Mouse (Mus musculus) intestine, embryonic 14.5 days (tissue): ENCODE measurements around the gene Rtbdn. TPM values are rescaled to one million over a fixed set of nuclear protein-coding genes. Genes with fewer than 3 reads are reported as not detected.

Experiments
- ATAC-seq: fragments of 200-750 bp; cut with Nextera tagmentation; replicated peaks from 2 replicates; pipeline ENCODE4 v1.8.0; 2017; ENCODE audit warnings: low read depth, moderate number of reproducible peaks, moderate TSS enrichment, moderate library complexity; ENCODE audit not compliant: low FRiP score, low TSS enrichment
- DNase-seq: peaks from one replicate; pipeline ENCODE4 v3.0.0-alpha.2; 2018; ENCODE audit warnings: low spot score
- H3K27ac ChIP-seq: fragments of 300-500 bp; sonication (generic); 2 replicates; pipeline ENCODE4 v1.5.1; 2014; ENCODE audit warnings: low read depth, mild to moderate bottlenecking, control low read depth
- H3K27me3 ChIP-seq: fragments of 300-500 bp; sonication (generic); replicated peaks from 2 replicates; pipeline ENCODE4 v1.6.1; 2014; ENCODE audit warnings: low read length, control low read depth; ENCODE audit not compliant: control insufficient read depth, insufficient read depth
- H3K36me3 ChIP-seq: fragments of 300-500 bp; sonication (generic); 2 replicates; pipeline ENCODE4 v1.6.1; 2014; ENCODE audit warnings: low read length, control low read depth; ENCODE audit not compliant: control insufficient read depth, insufficient read depth
- H3K4me1 ChIP-seq: fragments of 300-500 bp; sonication (generic); replicated peaks from 2 replicates; pipeline ENCODE4 v1.6.1; 2014; ENCODE audit warnings: low read length, control low read depth, mixed read lengths; ENCODE audit not compliant: control insufficient read depth, insufficient read depth
- H3K4me2 ChIP-seq: fragments of 300-500 bp; sonication (generic); 2 replicates; pipeline ENCODE4 v1.6.1; 2014; ENCODE audit warnings: low read length
- H3K4me3 ChIP-seq: fragments of 300-500 bp; sonication (generic); 2 replicates; pipeline ENCODE4 v1.5.1; 2014; ENCODE audit warnings: low read depth, low read length, control low read depth, mixed read lengths
- H3K9ac ChIP-seq: fragments of 300-500 bp; sonication (generic); 2 replicates; pipeline ENCODE4 v1.6.1; 2014; ENCODE audit warnings: mild to moderate bottlenecking, low read length
- H3K9me3 ChIP-seq: fragments of 300-500 bp; sonication (generic); 2 replicates; pipeline ENCODE4 v1.6.1; 2016; ENCODE audit warnings: low read length, control low read depth; ENCODE audit not compliant: control insufficient read depth
- WGBS: fragments of 180-500 bp; shearing (Covaris S2); extraction: QIAGEN DNeasy Blood & Tissue Kit; methylation state at CpG from one replicate; pipeline ENCODE4 v1.1.7; 2014; 5-methylcytosine and 5-hydroxymethylcytosine counted together
- polyA plus RNA-seq: library from polyadenylated mRNA; unstranded; fragments of >200 nt; fragmentation: Nextera tagmentation; extraction: Ambion mirVana; gene quantifications from 2 replicates; pipeline ENCODE4 v1.2.1, GENCODE M21; 2014

The Rtbdn gene
- polyA plus RNA-seq, 1 experiment from 2014 or later: 0.09 TPM

GRCm38 (mm10) chr8:84943699-84944098 lies 3.1 kb upstream of the Rtbdn start:
- Histone ChIP-seq H3K27me3 (peaks cover 67% of the 10 kb centered on the region), H3K4me3 (no peak overlapping the region), H3K9me3 (0 out of 2 replicates have a peak, but pooled peaks cover 2% of the 10 kb centered on the region), H3K9ac (no peak overlapping the region), H3K4me1 (0 out of 2 replicates have a peak, but pooled peaks cover 4% of the 10 kb centered on the region), H3K4me2 (no peak overlapping the region), H3K27ac (no peak overlapping the region), H3K36me3 (no peaks in the 10 kb centered on the region)
- DNase-seq (no peak), ATAC-seq (no peak)
- 20% methylated on average over 4 of the region's 4 CpGs for WGBS

GRCm38 (mm10) chr8:84944478-84945160 lies 2.2 kb upstream of the Rtbdn start:
- no peak overlapping the region for H3K27ac ChIP-seq
- peaks cover 65% of the 10 kb centered on the region for H3K27me3 ChIP-seq
- 2% methylated on average over 26 of the region's 26 CpGs for WGBS
- H3K9ac ChIP-seq: no peak overlapping the region
- 0 out of 2 replicates have a peak overlapping the region, but pooled peaks have one; percentile 13 for H3K4me2 ChIP-seq
- ATAC-seq (peak; percentile 57; the same call in 1 of the 2 replicates), DNase-seq (peak; percentile 67)
- H3K4me1 ChIP-seq: 0 out of 2 replicates have a peak, but pooled peaks cover 4% of the 10 kb centered on the region
- H3K9me3 ChIP-seq: 0 out of 2 replicates have a peak, but pooled peaks cover 2% of the 10 kb centered on the region
- no peaks in the 10 kb centered on the region for H3K36me3 ChIP-seq
- peak overlapping the region; percentile 16; the same call in 1 of the 2 replicates for H3K4me3 ChIP-seq

- H3K27me3 ChIP-seq: peaks cover 70% of the 10 kb centered on the region
- H3K9me3 ChIP-seq: 0 out of 2 replicates have a peak, but pooled peaks cover 2% of the 10 kb centered on the region
- WGBS: 9% methylated on average over 11 of the region's 11 CpGs
- no peak overlapping the region for H3K4me3 ChIP-seq
- H3K4me1 ChIP-seq: 0 out of 2 replicates have a peak, but pooled peaks cover 4% of the 10 kb centered on the region
- DNase-seq (peak; percentile 56), ATAC-seq (no peak)
- H3K36me3 ChIP-seq: no peaks in the 10 kb centered on the region
- no peak overlapping the region for H3K27ac ChIP-seq
- H3K4me2 ChIP-seq: 0 out of 2 replicates have a peak overlapping the region, but pooled peaks have one; percentile 57
- no peak overlapping the region for H3K9ac ChIP-seq
Observed at GRCm38 (mm10) chr8:84945235-84945632, 1.6 kb upstream of the Rtbdn start.

GRCm38 (mm10) chr8:84945633-84946527 lies 911 bp upstream of the Rtbdn start:
- Histone ChIP-seq H3K27ac (no peak overlapping the region), H3K9ac (no peak overlapping the region), H3K4me2 (peak overlapping the region; percentile 57), H3K27me3 (peaks cover 73% of the 10 kb centered on the region), H3K9me3 (0 out of 2 replicates have a peak, but pooled peaks cover 2% of the 10 kb centered on the region), H3K36me3 (no peaks in the 10 kb centered on the region), H3K4me3 (peak overlapping the region; percentile 33), H3K4me1 (0 out of 2 replicates have a peak, but pooled peaks cover 4% of the 10 kb centered on the region)
- DNase-seq: peak; percentile 66
- peak; percentile 30; the same call in 1 of the 2 replicates for ATAC-seq
- under 1% methylated on average over 46 of the region's 67 CpGs for WGBS

- 0 out of 2 replicates have a peak, but pooled peaks cover 4% of the 10 kb centered on the region for H3K4me1 ChIP-seq
- 12% methylated on average over 9 of the region's 9 CpGs for WGBS
Observed at GRCm38 (mm10) chr8:84947241-84947545, 402 bp downstream of the Rtbdn start.

GRCm38 (mm10) chr8:84949753-84950152 lies 3.0 kb downstream of the Rtbdn start:
- DNase-seq: no peak
- H3K9ac ChIP-seq: no peak overlapping the region
- no peak overlapping the region for H3K4me3 ChIP-seq
- 0 out of 2 replicates have a peak, but pooled peaks cover 2% of the 10 kb centered on the region for H3K9me3 ChIP-seq
- H3K27me3 ChIP-seq: peaks cover 64% of the 10 kb centered on the region
- no peaks in the 10 kb centered on the region for H3K36me3 ChIP-seq
- no peak overlapping the region for H3K4me2 ChIP-seq
- ATAC-seq: no peak
- 22% methylated on average over 12 of the region's 12 CpGs for WGBS
- no peak overlapping the region for H3K27ac ChIP-seq
- H3K4me1 ChIP-seq: 0 out of 2 replicates have a peak, but pooled peaks cover 4% of the 10 kb centered on the region

More at GRCm38 (mm10) chr8:84947241-84947545, 402 bp downstream of the Rtbdn start:
- Histone ChIP-seq H3K4me2 (no peak overlapping the region), H3K27me3 (peaks cover 72% of the 10 kb centered on the region), H3K9me3 (0 out of 2 replicates have a peak, but pooled peaks cover 2% of the 10 kb centered on the region), H3K36me3 (no peaks in the 10 kb centered on the region), H3K4me3 (no peak overlapping the region), H3K9ac (no peak overlapping the region), H3K27ac (no peak overlapping the region)
- DNase-seq: peak; percentile 92
- no peak for ATAC-seq

GRCm38 (mm10) chr8:84952612-84953255 lies 5.9 kb downstream of the Rtbdn start:
- no peak overlapping the region for H3K9ac ChIP-seq
- WGBS: 9% methylated on average over 18 of the region's 18 CpGs
- H3K27ac ChIP-seq: no peak overlapping the region
- DNase-seq (no peak), ATAC-seq (no peak)
- H3K4me2 ChIP-seq: no peak overlapping the region
- H3K4me1 ChIP-seq: no peaks in the 10 kb centered on the region
- no peak overlapping the region for H3K4me3 ChIP-seq
- H3K9me3 ChIP-seq: no peaks in the 10 kb centered on the region
- H3K27me3 ChIP-seq: peaks cover 35% of the 10 kb centered on the region
- H3K36me3 ChIP-seq: peaks cover 9% of the 10 kb centered on the region; the same call in 1 of the 2 replicates

DNA sequence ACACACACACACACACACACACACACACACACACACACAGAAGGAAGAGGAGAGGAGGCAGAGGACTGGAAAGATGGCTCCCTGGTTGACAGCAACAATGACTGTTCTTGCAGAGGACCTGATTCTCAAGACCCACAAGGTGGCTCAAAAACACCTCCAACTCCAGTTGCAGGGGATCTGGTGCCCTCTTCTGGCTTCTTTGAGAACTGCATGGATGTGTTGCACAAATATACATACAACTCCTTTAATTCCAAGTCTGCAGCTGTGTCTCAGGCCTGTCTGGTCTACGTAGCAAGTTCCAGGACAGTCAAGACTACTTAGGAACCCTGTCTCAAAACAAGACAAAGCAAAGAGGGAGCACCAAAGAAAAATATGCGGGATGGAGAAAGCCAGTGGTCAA lies 10.0 kb downstream of the Rtbdn start:
- H3K4me3 ChIP-seq: no peak overlapping the region
- peaks cover 31% of the 10 kb centered on the region for H3K36me3 ChIP-seq
- H3K9ac ChIP-seq: no peak overlapping the region
- H3K9me3 ChIP-seq: no peaks in the 10 kb centered on the region
- ATAC-seq: no peak
- no peak overlapping the region for H3K27ac ChIP-seq
- peaks cover 12% of the 10 kb centered on the region; the same call in 1 of the 2 replicates for H3K27me3 ChIP-seq
- H3K4me2 ChIP-seq: no peak overlapping the region
- 55% methylated on average over 2 of the region's 2 CpGs for WGBS
- H3K4me1 ChIP-seq: no peaks in the 10 kb centered on the region
- peak; percentile 88 for DNase-seq
